Mouse (Mus musculus) limb, embryonic 10.5 days (tissue): ENCODE results near the gene Edem2. TPM values are rescaled to one million over a fixed set of nuclear protein-coding genes. Genes with fewer than 3 reads are reported as not detected.
A peak's percentile ranks its signal among the peaks of the same experiment; 100 is the strongest.

Source experiments
- DNase-seq: peaks from one replicate; pipeline ENCODE4 v3.0.0-alpha.2; 2017; ENCODE audit warnings: low spot score
- H3K27ac ChIP-seq: fragments of 300-500 bp; sonication (generic); 2 replicates; pipeline ENCODE4 v1.5.1; 2016; ENCODE audit warnings: mild to moderate bottlenecking
- H3K27me3 ChIP-seq: fragments of 300-500 bp; sonication (generic); 2 replicates; pipeline ENCODE4 v1.6.1; 2016; ENCODE audit warnings: low read depth, mild to moderate bottlenecking; ENCODE audit not compliant: poor library complexity, severe bottlenecking
- H3K36me3 ChIP-seq: fragments of 300-500 bp; sonication (generic); 2 replicates; pipeline ENCODE4 v1.6.1; 2016; ENCODE audit warnings: mild to moderate bottlenecking, moderate library complexity
- H3K4me1 ChIP-seq: fragments of 300-500 bp; sonication (generic); 2 replicates; pipeline ENCODE4 v1.6.1; 2016
- H3K4me3 ChIP-seq: fragments of 300-500 bp; sonication (generic); 2 replicates; pipeline ENCODE4 v1.5.1; 2016; ENCODE audit warnings: mild to moderate bottlenecking, moderate library complexity
- H3K9me3 ChIP-seq: fragments of 300-500 bp; sonication (generic); replicated peaks from 2 replicates; pipeline ENCODE4 v1.6.1; 2016; ENCODE audit warnings: mild to moderate bottlenecking
- WGBS: fragments of 180-500 bp; shearing (Covaris S2); methylation state at CpG from one replicate; pipeline ENCODE4 v1.1.7; 2016; 5-methylcytosine and 5-hydroxymethylcytosine counted together
- polyA plus RNA-seq: library from polyadenylated mRNA; unstranded; fragments of >200 nt; fragmentation: Nextera tagmentation; extraction: Ambion mirVana; gene quantifications from 2 replicates; pipeline ENCODE4 v1.2.1, GENCODE M21; 2016

Edem2 gene
- polyA plus RNA-seq, 1 experiment from 2014 or later = 26.6 TPM

DNA sequence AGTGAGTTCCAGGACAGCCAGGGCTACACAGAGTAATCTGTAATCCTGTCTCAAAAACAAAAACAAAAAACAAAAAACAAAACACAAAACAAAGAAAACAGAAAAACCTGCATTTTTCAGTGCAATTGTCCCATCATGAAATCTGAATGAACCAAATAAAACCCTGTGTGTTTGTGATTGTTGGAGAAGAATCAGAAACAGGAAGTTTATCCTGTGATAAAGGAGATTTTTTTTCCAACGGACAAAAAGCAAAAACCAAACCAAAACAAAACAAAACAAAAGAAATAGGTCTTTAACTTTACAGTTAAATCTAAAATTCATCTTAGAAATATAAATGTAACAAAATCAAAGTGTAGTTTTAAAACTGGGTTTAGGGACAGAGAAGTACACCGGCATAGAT lies 34.7 kb downstream of the Edem2 start:
- no peaks in the 10 kb centered on the region for H3K9me3 ChIP-seq
- peaks cover 16% of the 10 kb centered on the region for H3K4me1 ChIP-seq
- H3K27ac ChIP-seq = no peak overlapping the region
- H3K27me3 ChIP-seq = no peaks in the 10 kb centered on the region
- H3K36me3 ChIP-seq = no peaks in the 10 kb centered on the region
- DNase-seq = no peak
- no peak overlapping the region for H3K4me3 ChIP-seq
- 78% methylated on average over 2 of the region's 2 CpGs for WGBS

DNA sequence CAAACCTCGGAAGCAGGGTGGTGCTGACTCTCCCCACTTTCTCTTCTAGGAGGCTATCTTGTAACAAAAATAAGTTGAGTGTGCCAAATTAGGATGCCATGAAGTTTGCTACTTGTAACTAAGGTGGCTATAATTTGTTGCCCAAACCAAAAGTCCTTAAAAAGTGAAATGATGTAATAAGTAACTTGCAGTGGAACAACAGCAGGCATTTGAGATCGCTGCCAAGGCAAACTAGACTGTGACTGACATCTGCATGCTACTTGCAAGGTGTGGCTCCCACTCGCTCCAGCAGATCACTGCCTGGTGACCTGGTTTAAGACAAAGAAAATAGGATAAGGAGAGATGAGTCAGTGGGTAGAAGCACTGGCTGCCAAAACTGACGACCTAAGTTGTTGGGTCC lies 36.1 kb downstream of the Edem2 start:
- DNase-seq = no peak
- no peaks in the 10 kb centered on the region for H3K36me3 ChIP-seq
- WGBS = 81% methylated on average over 4 of the region's 4 CpGs
- H3K9me3 ChIP-seq = no peaks in the 10 kb centered on the region
- H3K27me3 ChIP-seq = no peaks in the 10 kb centered on the region
- no peak overlapping the region for H3K27ac ChIP-seq
- H3K4me3 ChIP-seq = no peak overlapping the region
- peaks cover 20% of the 10 kb centered on the region for H3K4me1 ChIP-seq

- DNase-seq = peak; percentile 97
- WGBS = under 1% methylated on average over 71 of the region's 72 CpGs
These were observed 37.4 kb downstream of the Edem2 start, which contains the start of gene Trpc4ap for GRCm38 (mm10) chr2:155691723-155692493. TSS of gene Trpc4ap (minus strand) at chr2:155692384.

GRCm38 (mm10) chr2:155691336-155691722 lies 37.9 kb downstream of the Edem2 start:
- WGBS = 9% methylated on average over 8 of the region's 8 CpGs
- no peaks in the 10 kb centered on the region for H3K27me3 ChIP-seq

More at GRCm38 (mm10) chr2:155691723-155692493, 37.4 kb downstream of the Edem2 start, which contains the start of gene Trpc4ap:
- Histone ChIP-seq H3K27ac (peak within 1 kb of the TSS; percentile 98), H3K36me3 (peaks cover 10% of the 10 kb centered on the region), H3K27me3 (no peaks in the 10 kb centered on the region), H3K4me3 (peak within 1 kb of the TSS; percentile 96), H3K4me1 (peaks cover 20% of the 10 kb centered on the region), H3K9me3 (no peaks in the 10 kb centered on the region)

DNA sequence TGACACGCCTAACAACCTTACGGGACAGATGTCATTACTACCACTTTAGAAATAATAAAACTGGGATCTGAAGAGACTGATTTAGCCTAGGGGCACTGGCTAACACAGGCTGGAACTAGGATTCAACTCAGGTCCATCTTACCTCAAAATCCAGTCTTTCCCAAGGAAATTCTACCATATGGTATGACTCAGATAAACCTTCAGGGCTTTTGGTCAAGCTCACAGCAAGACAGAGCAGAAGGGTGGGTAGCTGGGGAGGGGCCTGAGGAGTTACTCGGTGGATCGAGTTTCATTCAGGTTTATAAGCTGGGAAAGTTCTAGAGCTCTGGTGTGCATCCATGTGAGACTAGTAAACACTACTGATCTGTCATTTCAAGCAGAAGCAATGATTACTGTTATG lies 40.1 kb downstream of the Edem2 start:
- 87% methylated on average over 4 of the region's 4 CpGs for WGBS
- H3K4me1 ChIP-seq = peaks cover 20% of the 10 kb centered on the region
- H3K27me3 ChIP-seq = no peaks in the 10 kb centered on the region
- no peaks in the 10 kb centered on the region for H3K9me3 ChIP-seq
- H3K36me3 ChIP-seq = peaks cover 21% of the 10 kb centered on the region
- no peak overlapping the region for H3K27ac ChIP-seq
- no peak for DNase-seq
- no peak overlapping the region for H3K4me3 ChIP-seq

More at GRCm38 (mm10) chr2:155691336-155691722, 37.9 kb downstream of the Edem2 start:
- Histone ChIP-seq H3K4me1 (peaks cover 20% of the 10 kb centered on the region), H3K9me3 (no peaks in the 10 kb centered on the region), H3K36me3 (peaks cover 14% of the 10 kb centered on the region), H3K4me3 (peak overlapping the region; percentile 96), H3K27ac (peak overlapping the region; percentile 98)
- no peak for DNase-seq

DNA sequence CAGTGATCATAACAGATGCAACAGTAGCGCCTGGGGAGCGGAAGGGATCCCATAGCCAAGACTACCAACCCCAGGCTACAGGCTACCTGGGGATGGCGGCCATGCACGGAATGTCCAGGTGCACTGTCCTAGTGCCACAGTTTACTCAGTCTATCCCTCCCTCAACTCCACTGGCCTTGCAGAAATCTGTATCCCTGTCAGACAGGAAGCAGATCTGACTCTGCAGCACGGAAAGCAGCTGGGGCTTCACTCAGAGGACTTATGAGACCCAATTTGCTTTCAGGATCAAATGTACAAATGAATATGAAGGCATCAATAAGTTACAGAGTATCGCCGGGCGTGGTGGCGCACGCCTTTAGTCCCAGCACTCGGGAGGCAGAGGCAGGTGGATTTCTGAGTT lies 41.5 kb downstream of the Edem2 start:
- H3K9me3 ChIP-seq = no peaks in the 10 kb centered on the region
- 95% methylated on average over 11 of the region's 11 CpGs for WGBS

GRCm38 (mm10) chr2:155686572-155686971 lies 42.7 kb downstream of the Edem2 start:
- WGBS = 88% methylated on average over 5 of the region's 5 CpGs
- Histone ChIP-seq H3K27ac (no peak overlapping the region), H3K36me3 (peaks cover 29% of the 10 kb centered on the region), H3K4me3 (no peak overlapping the region), H3K9me3 (no peaks in the 10 kb centered on the region), H3K4me1 (peaks cover 20% of the 10 kb centered on the region), H3K27me3 (no peaks in the 10 kb centered on the region)
- no peak for DNase-seq

More for the DNA sequence above, 41.5 kb downstream of the Edem2 start:
- H3K36me3 ChIP-seq = peaks cover 29% of the 10 kb centered on the region
- DNase-seq = no peak
- H3K27ac ChIP-seq = no peak overlapping the region
- no peak overlapping the region for H3K4me3 ChIP-seq
- H3K4me1 ChIP-seq = peaks cover 20% of the 10 kb centered on the region
- no peaks in the 10 kb centered on the region for H3K27me3 ChIP-seq

DNA sequence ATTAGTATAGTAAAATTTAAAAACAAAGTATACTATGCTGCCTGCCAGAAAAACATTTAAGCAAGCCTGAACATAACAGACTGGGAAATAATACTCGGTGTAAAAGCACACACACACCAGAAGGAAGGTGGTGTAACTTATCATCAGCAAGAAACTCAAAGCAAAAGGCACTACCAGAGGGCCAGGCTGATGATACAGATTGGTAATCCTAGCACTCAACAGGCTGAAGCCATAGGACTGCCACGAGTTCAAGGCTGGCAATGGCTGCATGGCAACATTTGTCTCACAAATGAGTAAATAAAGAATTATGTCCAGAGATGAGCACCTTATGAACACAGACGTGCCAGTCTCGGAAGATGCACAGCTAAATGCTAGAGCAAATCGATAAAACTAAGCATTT lies 45.5 kb downstream of the Edem2 start:
- Histone ChIP-seq H3K27me3 (no peaks in the 10 kb centered on the region), H3K9me3 (no peaks in the 10 kb centered on the region), H3K4me1 (no peaks in the 10 kb centered on the region), H3K4me3 (no peak overlapping the region), H3K36me3 (peaks cover 29% of the 10 kb centered on the region), H3K27ac (no peak overlapping the region)
- no peak for DNase-seq
- WGBS = 92% methylated on average over 5 of the region's 5 CpGs

DNA sequence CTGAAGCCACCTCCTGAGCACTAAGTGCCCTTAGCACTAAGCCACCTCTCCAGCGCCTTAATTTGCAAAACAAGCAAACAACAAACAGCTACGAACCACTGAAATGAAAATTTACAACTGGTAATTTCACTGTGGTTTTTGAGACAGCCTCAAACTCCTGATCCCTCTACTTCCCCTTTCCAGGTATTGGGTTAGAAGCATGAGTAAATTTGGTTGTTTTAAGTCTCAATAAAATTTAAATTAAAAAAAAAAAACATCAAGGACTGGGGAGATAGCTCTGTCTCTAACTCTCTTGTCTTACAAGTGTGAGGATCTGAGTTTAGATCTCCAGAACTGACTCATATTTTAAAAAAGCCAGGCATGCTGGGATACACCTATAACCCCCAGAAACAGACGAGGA lies 46.1 kb downstream of the Edem2 start:
- Histone ChIP-seq H3K27me3 (no peaks in the 10 kb centered on the region), H3K27ac (no peak overlapping the region), H3K36me3 (peaks cover 29% of the 10 kb centered on the region), H3K4me1 (no peaks in the 10 kb centered on the region), H3K4me3 (no peak overlapping the region), H3K9me3 (no peaks in the 10 kb centered on the region)
- 64% methylated on average over 3 of the region's 3 CpGs for WGBS
- no peak for DNase-seq

DNA sequence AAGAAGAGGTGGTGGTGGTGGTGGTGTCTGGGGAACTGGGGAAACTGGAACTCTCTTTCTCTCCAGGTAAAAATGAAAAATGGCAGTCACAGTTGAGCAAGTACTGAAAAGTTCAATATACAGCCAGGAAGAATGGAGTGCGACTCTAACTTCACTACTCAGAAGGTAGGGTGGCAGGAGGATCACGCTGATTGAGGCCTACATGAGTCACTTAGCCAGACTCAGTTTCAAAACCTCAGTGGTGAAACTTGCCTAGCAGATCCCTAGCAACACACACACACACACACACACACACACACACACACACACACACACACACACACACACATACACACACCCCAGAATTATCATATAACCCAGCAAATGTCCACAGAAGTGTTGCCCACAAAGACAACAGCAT lies 47.4 kb downstream of the Edem2 start:
- H3K9me3 ChIP-seq = no peaks in the 10 kb centered on the region

GRCm38 (mm10) chr2:155681194-155681593 lies 48.1 kb downstream of the Edem2 start:
- Histone ChIP-seq H3K36me3 (peaks cover 14% of the 10 kb centered on the region), H3K27me3 (no peaks in the 10 kb centered on the region), H3K4me3 (no peak overlapping the region), H3K27ac (no peak overlapping the region), H3K9me3 (no peaks in the 10 kb centered on the region), H3K4me1 (no peaks in the 10 kb centered on the region)
- no peak for DNase-seq
- 74% methylated on average over 8 of the region's 8 CpGs for WGBS

More for the DNA sequence above, 47.4 kb downstream of the Edem2 start:
- Histone ChIP-seq H3K27ac (no peak overlapping the region), H3K4me3 (no peak overlapping the region), H3K4me1 (no peaks in the 10 kb centered on the region), H3K36me3 (peaks cover 19% of the 10 kb centered on the region), H3K27me3 (no peaks in the 10 kb centered on the region)
- 85% methylated on average over 2 of the region's 2 CpGs for WGBS
- no peak for DNase-seq

GRCm38 (mm10) chr2:155680591-155680990 lies 48.7 kb downstream of the Edem2 start:
- H3K27ac ChIP-seq = no peak overlapping the region
- DNase-seq = no peak
- H3K36me3 ChIP-seq = peaks cover 10% of the 10 kb centered on the region
- no peaks in the 10 kb centered on the region for H3K9me3 ChIP-seq
- no peak overlapping the region for H3K4me3 ChIP-seq
- H3K4me1 ChIP-seq = no peaks in the 10 kb centered on the region
- WGBS = 80% methylated on average over 5 of the region's 5 CpGs
- no peaks in the 10 kb centered on the region for H3K27me3 ChIP-seq

- 90% methylated on average over 4 of the region's 4 CpGs for whole genome bisulfite sequencing
- H3K4me3 ChIP-seq = no peak overlapping the region
- H3K4me1 ChIP-seq = no peaks in the 10 kb centered on the region
- H3K27ac ChIP-seq = no peak overlapping the region
- H3K36me3 ChIP-seq = peaks cover 8% of the 10 kb centered on the region; the same call in 1 of the 2 replicates
- no peaks in the 10 kb centered on the region for H3K27me3 ChIP-seq
- H3K9me3 ChIP-seq = no peaks in the 10 kb centered on the region
- DNase-seq = no peak
These were observed 49.6 kb downstream of the Edem2 start for GRCm38 (mm10) chr2:155679586-155680110.
